Mouse (Mus musculus): ENCODE data around the gene Rrnad1. TPM values are rescaled to one million over a fixed set of nuclear protein-coding genes. Genes with fewer than 3 reads are reported as not detected.
A peak's percentile ranks its signal among the peaks of the same experiment; 100 is the strongest.
"Not testable (repeated sequence)": the region's sequence is repeated elsewhere in the genome, so short reads cannot be mapped to it uniquely, and the experiment has no call there.

Gene Rrnad1
- total RNA-seq, 2 experiments from 2014 or later: 24.7 to 27.4 TPM

DNA sequence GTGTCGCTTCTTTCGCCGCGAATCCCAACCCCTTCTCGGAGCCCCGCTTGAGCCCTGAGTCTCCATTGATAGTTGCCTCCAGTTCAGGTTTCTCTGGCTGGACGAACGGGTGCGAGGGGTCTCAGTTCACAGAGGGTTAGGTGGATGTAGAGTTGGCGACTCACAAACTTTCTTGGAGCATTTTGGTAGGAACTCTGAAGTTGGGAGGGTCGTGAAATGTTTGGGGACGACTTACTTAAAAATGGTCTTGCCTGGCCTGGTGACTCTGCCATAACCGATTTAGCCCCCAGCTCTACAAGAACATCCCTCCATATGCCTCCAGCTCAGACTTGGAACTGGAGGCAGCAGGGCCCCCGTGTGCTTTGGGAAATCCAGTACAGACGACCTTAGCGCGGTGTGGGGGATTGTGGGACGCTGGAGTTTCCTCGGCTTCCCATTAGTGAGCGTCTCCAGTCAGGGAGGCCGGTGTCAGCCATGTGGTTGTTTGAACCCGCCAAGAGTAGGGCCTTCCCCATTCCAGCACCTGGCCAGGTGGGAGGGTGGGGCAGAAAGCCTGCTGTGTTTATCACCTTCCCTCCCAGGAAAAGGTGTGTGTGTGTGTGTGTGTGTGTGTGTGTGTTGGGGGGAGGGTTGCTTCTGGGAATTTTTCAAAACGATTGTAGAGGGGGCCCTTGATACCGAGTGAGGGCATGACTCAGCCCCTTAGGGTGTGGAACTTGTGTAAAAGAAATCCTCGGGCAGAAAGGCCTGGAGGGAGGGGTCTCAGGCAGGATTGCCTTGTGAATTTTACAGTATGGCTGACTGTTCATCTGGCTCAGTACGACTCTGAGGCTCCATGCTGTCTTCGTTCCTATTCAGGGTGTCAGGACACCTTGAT, 23.3 kb downstream of the Rrnad1 start:
- Histone ChIP-seq H3K27ac (peak overlapping the region; percentile 98), H3K4me3 (peak overlapping the region; percentile 88)
- DNase-seq (ENCODE audit: low spot score in 2 of 2): peak in 1 of 2 experiments; percentile 34
- TF ChIP-seq CTCF (conservative IDR thresholded peaks at IDR 0.05): no peak

GRCm38 (mm10) chr3:87906601-87906980, 23.9 kb downstream of the Rrnad1 start:
- TF ChIP-seq CTCF (conservative IDR thresholded peaks at IDR 0.05): no peak
- H3K27ac ChIP-seq: peak overlapping the region; percentile 98
- peak in 1 of 2 experiments; percentile 44 for DNase-seq (ENCODE audit: low spot score in 2 of 2)
- peak overlapping the region; percentile 88 for H3K4me3 ChIP-seq

- H3K4me3 ChIP-seq: peak within 1 kb of the TSS; percentile 88
- H3K27ac ChIP-seq: peak within 1 kb of the TSS; percentile 98
- peak; percentile 58 for TF ChIP-seq CTCF (conservative IDR thresholded peaks at IDR 0.05)
- peak; percentile 92 to 94 for DNase-seq (ENCODE audit: low spot score in 2 of 2)
These were observed 24.5 kb downstream of the Rrnad1 start, which contains the start of gene Hdgf for GRCm38 (mm10) chr3:87905880-87906485. TSS of gene Hdgf (plus strand) at chr3:87906321.

DNA sequence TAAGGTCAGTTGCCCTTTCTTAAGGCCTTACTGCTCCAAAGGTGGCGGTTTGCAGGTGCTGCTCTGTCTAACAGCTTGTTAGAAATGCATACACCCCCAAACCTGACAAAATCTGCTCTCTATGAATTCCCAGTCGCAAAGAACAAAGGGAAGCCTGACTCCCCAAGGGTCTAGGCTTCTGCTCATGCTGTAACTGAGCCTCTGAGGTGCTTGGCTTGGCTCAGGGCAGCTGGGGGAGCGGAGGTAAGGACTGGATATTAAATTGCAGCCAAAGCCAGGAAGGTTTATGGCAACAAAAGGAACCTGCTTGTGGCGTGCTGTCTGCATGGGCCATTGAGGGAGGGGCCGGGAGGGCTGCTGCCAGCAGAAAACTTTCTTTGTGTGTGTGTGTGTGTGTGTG, 26.7 kb downstream of the Rrnad1 start:
- no peak overlapping the region for H3K4me3 ChIP-seq
- no peak for DNase-seq (ENCODE audit: low spot score in 2 of 2)
- no peak for TF ChIP-seq CTCF (conservative IDR thresholded peaks at IDR 0.05)
- H3K27ac ChIP-seq: no peak overlapping the region

GRCm38 (mm10) chr3:87901959-87902358, 28.6 kb downstream of the Rrnad1 start:
- DNase-seq (ENCODE audit: low spot score in 2 of 2); H3K27ac ChIP-seq: not testable (repeated sequence)

GRCm38 (mm10) chr3:87901036-87901624, 29.4 kb downstream of the Rrnad1 start:
- no peak for TF ChIP-seq CTCF (conservative IDR thresholded peaks at IDR 0.05)
- DNase-seq (ENCODE audit: low spot score in 2 of 2): no peak
- no peak overlapping the region for H3K27ac ChIP-seq
- no peak overlapping the region for H3K4me3 ChIP-seq

More at GRCm38 (mm10) chr3:87901959-87902358, 28.6 kb downstream of the Rrnad1 start:
- not testable (repeated sequence) for H3K4me3 ChIP-seq

DNA sequence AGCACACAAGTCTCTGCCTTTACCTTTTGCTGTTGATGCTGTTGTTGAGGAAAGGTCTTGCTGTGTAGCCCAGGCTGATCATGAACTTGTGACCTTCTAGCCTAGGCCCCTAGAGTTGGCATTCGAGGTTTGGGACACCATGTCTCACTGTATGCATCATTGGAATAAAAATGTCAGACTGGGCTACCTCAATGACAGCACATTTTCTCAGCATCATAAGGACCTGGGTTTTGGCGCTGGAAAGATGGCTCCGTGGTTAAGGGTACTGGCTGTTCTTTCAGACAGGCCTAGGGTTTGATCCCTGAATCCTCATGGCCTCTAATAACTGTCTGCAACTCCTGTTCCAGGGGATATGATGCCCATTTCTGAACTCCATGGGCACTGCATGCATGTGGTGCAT, 30.7 kb downstream of the Rrnad1 start:
- no peak for DNase-seq (ENCODE audit: low spot score in 2 of 2)
- no peak overlapping the region for H3K27ac ChIP-seq
- no peak for TF ChIP-seq CTCF (conservative IDR thresholded peaks at IDR 0.05)
- H3K4me3 ChIP-seq: no peak overlapping the region

- DNase-seq (ENCODE audit: low spot score in 2 of 2): no peak
- no peak for TF ChIP-seq CTCF (conservative IDR thresholded peaks at IDR 0.05)
- no peak overlapping the region for H3K27ac ChIP-seq
- no peak overlapping the region for H3K4me3 ChIP-seq
These were observed 31.3 kb downstream of the Rrnad1 start for GRCm38 (mm10) chr3:87899266-87899665.

DNA sequence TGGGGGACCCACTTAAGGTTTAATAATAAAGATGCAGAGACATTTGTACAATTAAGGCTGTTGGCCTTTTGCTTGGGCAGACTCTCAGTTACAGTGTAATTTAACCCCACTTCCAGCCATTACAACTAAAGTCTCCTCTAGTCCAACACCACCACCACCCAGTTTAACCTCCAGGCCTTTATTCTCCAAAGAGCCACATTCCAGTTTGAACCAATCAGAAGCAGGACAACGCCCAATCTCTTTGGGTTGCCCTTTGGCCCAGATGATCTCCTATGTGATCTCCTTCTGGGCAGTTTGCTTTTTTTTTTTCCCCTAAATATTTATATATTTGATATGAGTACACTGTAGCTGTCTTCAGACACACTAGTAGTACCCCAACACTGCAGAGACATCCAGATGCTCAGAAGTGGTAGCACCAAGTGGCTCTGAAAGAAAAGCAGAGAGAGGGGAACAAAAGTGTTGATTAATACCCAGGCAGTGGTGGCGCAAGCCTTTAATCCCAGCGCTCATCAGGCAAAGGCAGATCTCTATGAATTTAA, 37.1 kb downstream of the Rrnad1 start:
- Histone ChIP-seq H3K4me3 (no peak overlapping the region), H3K27ac (no peak overlapping the region)
- DNase-seq (ENCODE audit: low spot score in 2 of 2): no peak
- TF ChIP-seq CTCF (conservative IDR thresholded peaks at IDR 0.05): no peak

DNA sequence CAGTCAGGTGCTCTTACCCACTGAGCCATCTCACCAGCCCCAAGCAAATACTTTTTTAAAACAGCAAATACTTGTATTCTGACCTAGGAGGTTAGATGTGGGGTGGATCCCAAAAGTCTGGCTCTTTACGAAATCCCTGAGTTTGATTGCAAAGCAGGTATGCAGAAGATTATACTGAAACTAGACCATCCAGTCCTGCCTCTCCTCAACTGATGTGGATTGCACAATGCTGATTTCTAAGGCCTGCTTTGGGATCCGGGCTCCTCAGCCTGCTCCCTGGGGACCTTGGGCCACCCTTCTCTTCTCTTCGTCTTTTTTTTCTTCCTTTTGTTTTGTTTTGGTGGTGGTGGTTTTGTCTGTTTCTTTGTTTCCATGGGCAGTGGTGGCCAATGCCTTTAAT, 39.0 kb downstream of the Rrnad1 start:
- Histone ChIP-seq H3K27ac (no peak overlapping the region), H3K4me3 (no peak overlapping the region)
- no peak for DNase-seq (ENCODE audit: low spot score in 2 of 2)
- no peak for TF ChIP-seq CTCF (conservative IDR thresholded peaks at IDR 0.05)

GRCm38 (mm10) chr3:87887400-87887799, 43.1 kb downstream of the Rrnad1 start:
- not testable (repeated sequence) for DNase-seq (ENCODE audit: low spot score in 2 of 2); H3K27ac ChIP-seq; H3K4me3 ChIP-seq
- peak; percentile 25; the same call in 1 of the 2 replicates for TF ChIP-seq CTCF (conservative IDR thresholded peaks at IDR 0.05)

DNA sequence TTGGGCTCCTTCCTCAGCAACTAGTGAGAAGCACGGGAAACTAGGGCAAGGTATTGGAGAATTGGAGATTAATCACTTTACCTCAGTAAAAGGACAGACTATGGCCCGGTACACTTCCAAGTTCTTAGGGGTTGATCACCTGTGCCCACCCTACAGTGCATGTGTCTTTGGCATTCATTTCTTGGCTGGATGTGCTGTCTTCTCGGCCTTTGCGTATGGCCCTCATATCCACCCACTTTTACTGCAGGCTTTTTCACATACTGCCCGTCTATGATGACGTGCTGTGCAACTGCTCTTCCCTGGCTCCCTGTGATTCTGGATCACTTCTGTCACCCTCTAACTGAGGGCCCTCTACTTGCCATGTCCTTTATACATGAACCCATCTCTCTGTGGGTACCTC, 44.1 kb downstream of the Rrnad1 start:
- H3K27ac ChIP-seq: 0 out of 2 replicates have a peak overlapping the region, but pooled peaks have one; percentile 79
- no peak for TF ChIP-seq CTCF (conservative IDR thresholded peaks at IDR 0.05)
- no peak for DNase-seq (ENCODE audit: low spot score in 2 of 2)
- H3K4me3 ChIP-seq: peak overlapping the region; percentile 60; the same call in 1 of the 2 replicates

- no peak for TF ChIP-seq CTCF (conservative IDR thresholded peaks at IDR 0.05)
- peak overlapping the region; percentile 79 for H3K27ac ChIP-seq
- DNase-seq (ENCODE audit: low spot score in 2 of 2): no peak
- peak overlapping the region; percentile 60 for H3K4me3 ChIP-seq
These were observed 44.5 kb downstream of the Rrnad1 start for GRCm38 (mm10) chr3:87886004-87886365.
